Mouse (Mus musculus) megakaryocyte-erythroid progenitor cell, adult 5 weeks (primary cell): ENCODE data around the gene Pbx3. TPM values are rescaled to one million over a fixed set of nuclear protein-coding genes. Genes with fewer than 3 reads are reported as not detected.

Experiments
- polyA plus RNA-seq: library from polyadenylated mRNA; stranded (reverse); fragments of >175 nt; gene quantifications from 2 replicates; pipeline ENCODE4 v1.2.3, GENCODE M21; 2012

The Pbx3 gene
- polyA plus RNA-seq = 7.5 and 8.7 TPM in 2 replicates

DNA sequence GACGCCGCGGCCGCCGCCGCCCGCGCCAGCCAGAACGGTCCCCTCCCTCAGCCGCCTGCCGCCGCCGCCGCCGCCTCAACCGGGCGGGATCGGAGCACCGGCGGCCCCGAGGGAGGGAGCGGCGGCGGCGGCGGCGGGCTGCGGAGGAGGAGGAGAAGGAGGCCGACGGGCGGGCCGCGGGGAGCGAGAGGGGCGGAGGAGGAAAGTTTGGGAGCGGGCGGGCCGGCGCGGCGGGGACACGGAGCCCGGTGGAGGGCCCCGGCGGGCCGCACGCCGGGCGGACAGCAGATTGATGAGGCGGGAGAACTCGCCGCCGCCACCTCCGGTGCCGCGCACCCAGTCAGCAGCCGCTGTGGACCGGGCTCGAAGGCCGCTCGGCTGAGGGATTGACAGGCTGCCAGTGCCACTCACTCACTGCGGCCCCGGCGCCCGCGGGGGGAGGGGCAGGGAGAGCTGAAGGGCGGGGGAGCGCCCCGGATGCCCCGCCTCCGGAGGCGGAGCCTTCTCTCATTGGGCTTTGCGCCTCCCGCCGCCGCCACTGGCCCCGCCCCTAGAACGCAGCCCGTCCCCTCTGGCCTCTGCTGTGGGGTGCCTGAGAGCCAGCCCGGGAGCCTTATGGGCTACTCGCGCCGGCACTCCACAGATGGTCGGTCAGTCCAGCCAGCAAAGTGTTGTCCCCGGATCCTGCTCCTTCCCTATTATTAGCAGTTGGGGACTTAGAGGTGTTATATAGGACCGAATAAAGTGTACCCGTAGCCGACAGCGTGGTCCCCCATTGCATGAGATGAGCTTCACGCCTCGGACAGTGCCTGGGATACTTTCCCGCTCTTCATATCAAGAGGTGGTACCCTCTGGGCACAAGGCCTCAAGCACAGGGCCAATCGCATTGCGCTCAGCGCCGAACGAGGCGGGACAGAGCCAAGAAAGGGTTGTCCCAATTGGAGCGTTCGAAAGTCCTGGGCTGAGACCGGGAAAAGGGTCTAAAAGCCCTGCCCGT lies at the start of gene Pbx3:
Gene Pbx3 (minus strand): TSS at position 838 of the 997 bp plus-strand sequence.

DNA sequence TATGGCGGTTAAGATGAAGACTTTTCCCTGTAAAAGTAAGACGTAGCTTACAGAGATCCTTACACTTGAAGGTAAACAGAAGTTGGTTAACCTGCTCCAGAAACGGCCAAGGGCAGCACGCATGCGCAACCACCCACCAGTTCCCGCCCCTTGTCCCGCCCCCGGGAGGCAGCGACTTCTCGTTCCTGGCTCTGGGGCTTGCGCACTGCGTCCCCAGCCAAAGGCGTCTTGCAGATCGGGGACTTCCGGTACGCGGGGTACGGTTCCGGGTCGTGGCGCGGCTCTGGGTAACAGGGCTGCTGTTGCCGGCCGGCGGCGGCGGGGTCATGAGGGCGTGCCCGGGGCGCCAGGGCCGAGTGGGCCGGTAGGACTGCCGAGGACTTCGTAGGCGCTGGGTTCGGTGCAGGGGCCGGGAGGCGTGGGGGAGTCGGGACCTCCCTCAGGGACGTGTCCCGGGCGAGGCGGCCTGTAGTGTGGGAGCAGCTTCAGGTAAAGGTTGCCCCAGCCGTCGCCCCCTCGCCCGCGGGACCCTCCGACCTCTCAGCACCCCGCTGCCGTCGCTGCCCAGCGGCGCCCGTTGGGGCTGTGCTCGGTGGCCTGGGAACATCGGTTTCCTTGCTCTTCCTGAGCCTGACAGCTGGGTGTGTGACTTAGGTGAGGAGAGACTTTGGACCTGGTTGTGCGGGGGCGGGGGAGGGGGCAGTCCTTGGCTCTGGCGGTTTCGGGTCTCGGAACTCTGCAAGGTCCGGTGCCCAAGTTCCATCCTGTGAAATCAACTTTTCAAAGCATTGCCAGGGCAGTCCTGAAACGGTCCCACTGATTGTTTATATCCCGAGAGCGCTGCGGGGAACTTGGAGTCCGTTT lies 33.9 kb upstream of the Pbx3 start, which contains the start of gene Mapkap1:
Gene Mapkap1 (plus strand): TSS at position 171 of the 864 bp plus-strand sequence.

Other genes with a start within 250 kb of the Pbx3 start
- gene Mapkap1, start 33.6 kb upstream of the Pbx3 start, polyA plus RNA-seq = 72.4 and 83.8 TPM in 2 replicates